Mouse (Mus musculus) thymus, adult 2 months (tissue): Measurements from ENCODE around the gene Sv2b.

Experiments used
- CTCF ChIP-seq: fragments of 200-500 bp; IDR thresholded peaks from 2 replicates; pipeline ENCODE4 v1.5.1; 2012; ENCODE audit warnings: mild to moderate bottlenecking, control low read depth, low read length, moderate library complexity, borderline replicate concordance; ENCODE audit not compliant: control insufficient read depth, poor library complexity, insufficient read depth; ENCODE audit errors: extremely low read depth
- POLR2A ChIP-seq: fragments of 200-500 bp; IDR thresholded peaks from 2 replicates; pipeline ENCODE4 v1.6.1; 2012; ENCODE audit warnings: mild to moderate bottlenecking, low read length, control low read depth, moderate library complexity; ENCODE audit not compliant: control insufficient read depth, poor library complexity, insufficient read depth; ENCODE audit errors: extremely low read depth

DNA sequence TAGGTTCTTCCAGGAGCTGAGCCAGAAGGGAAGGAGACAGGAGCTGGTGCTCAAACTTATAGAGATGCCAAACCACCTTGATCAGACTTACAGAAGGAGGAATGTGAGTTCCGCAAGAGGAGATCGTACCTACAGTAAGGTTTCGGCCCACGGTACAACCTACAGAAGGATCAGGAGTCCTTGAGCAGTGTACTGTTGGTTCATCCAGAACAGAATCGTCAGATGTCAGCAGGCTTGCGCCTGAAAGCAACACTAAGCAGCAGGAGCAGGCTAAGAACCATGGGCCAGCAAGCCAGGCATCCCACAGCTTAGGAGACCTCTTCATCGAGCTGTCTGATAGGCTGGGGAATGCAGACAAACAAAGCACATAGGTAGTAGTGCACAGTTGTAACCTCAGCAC, 92.9 kb downstream of the Sv2b start:
- TF ChIP-seq CTCF (no peak), POLR2A (no peak)
